Comparison of ENCODE assay signal across 12 mouse cellular contexts in the genomic region with DNA sequence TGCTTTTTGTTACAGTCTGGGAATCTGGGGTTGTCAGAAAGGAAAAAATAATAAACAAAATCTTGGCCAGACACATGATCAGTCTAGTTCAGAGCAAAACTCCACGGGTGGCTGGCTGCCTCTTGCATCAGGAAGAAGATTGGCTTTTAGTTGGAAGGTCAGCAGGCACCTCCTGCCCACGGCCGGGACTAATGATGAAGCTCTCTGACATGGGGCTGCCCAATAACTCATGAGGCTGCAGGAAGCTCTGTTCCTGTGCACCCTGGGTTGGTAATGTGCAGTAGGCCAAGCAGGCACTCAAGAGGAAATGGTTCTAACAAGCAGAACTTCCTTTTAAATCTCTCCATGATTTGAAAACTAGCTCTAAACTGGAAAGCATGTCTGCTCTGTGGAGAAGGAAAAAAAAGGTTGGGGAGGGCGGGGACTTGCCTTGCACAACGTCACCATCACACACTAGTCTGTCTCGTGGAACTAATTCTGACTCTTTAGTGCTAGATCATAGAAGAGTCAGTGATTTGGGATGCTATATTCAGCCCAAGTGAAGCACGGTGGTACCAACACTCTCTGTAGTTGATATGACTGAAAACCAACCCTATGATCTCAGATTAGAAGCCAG.
DNase-seq lines count a peak whose midpoint lies in the region; ATAC-seq and TF ChIP-seq lines count a peak whose summit lies in the region.
"Had no signal": no experiment of that assay in that cellular context is flagged by ENCODE, and none has a peak within 500 bp of the region (broad histone marks: within the 10 kb centered on the region; RNA-seq: fewer than 3 reads in every experiment).

No protein-coding gene starts in this region.

- no peak overlapping the region for H3K9ac ChIP-seq in heart, embryonic 11.5 days (ENCODE audit: low read depth, low read length)
- H3K9ac ChIP-seq in forebrain, embryonic 13.5 days = no peak overlapping the region
- H3K9ac ChIP-seq: hindbrain, embryonic 15.5 days; liver, embryonic 14.5 days had no signal

- H3K4me2 ChIP-seq in heart, embryonic 11.5 days = no peak overlapping the region
- H3K4me2 ChIP-seq in forebrain, embryonic 13.5 days = no peak overlapping the region
- H3K4me2 ChIP-seq: hindbrain, embryonic 15.5 days had no signal

- no peaks in the 10 kb centered on the region; the same call in 1 of the 2 replicates for H3K9me3 ChIP-seq in heart, embryonic 11.5 days (replicated peaks; ENCODE audit: control insufficient read depth, low read length)
- H3K9me3 ChIP-seq in forebrain, embryonic 13.5 days (replicated peaks) = no peaks in the 10 kb centered on the region; the same call in 1 of the 2 replicates
- H3K9me3 ChIP-seq: hindbrain, embryonic 15.5 days had no signal

- no peaks in the 10 kb centered on the region for H3K27me3 ChIP-seq in heart, embryonic 11.5 days (ENCODE audit: control insufficient read depth, insufficient read depth, low read length)
- H3K27me3 ChIP-seq in forebrain, embryonic 13.5 days = no peaks in the 10 kb centered on the region
- H3K27me3 ChIP-seq: hindbrain, embryonic 15.5 days had no signal

- ATAC-seq in heart, embryonic 11.5 days (replicated peaks; ENCODE audit: insufficient number of reproducible peaks, low FRiP score, low TSS enrichment) = no peak
- ATAC-seq in CD4-positive, CD25-positive, alpha-beta regulatory T cell, adult 4 months = no peak
- no peak for ATAC-seq in forebrain, embryonic 13.5 days

- no peak for TF ChIP-seq POLR2A in bone marrow macrophage, adult 2 months (IDR thresholded peaks at IDR 0.05; ENCODE audit: borderline replicate concordance, low read depth, low read length)

- WGBS in heart, embryonic 11.5 days (ENCODE audit: insufficient replicate concordance) = 46% methylated on average over 7 of the region's 7 CpGs
- 78% methylated on average over 7 of the region's 7 CpGs for WGBS in forebrain, embryonic 13.5 days

- no peak overlapping the region for H3K27ac ChIP-seq in heart, embryonic 11.5 days (ENCODE audit: low read depth, low read length)
- H3K27ac ChIP-seq in bone marrow macrophage, adult 2 months (ENCODE audit: insufficient read depth, low read depth, low read length) = 0 out of 2 replicates have a peak overlapping the region, but pooled peaks have one; percentile 4
- no peak overlapping the region for H3K27ac ChIP-seq in forebrain, embryonic 13.5 days
- H3K27ac ChIP-seq: forebrain, embryonic 10.5 days; hindbrain, embryonic 15.5 days; liver, embryonic 14.5 days had no signal

- no peaks in the 10 kb centered on the region for H3K4me1 ChIP-seq in heart, embryonic 11.5 days (ENCODE audit: control insufficient read depth, insufficient read depth, low read length)
- peaks cover 9% of the 10 kb centered on the region for H3K4me1 ChIP-seq in bone marrow macrophage, adult 2 months (ENCODE audit: control insufficient read depth, insufficient read depth, low read length)
- H3K4me1 ChIP-seq in forebrain, embryonic 13.5 days = no peaks in the 10 kb centered on the region

- H3K4me3 ChIP-seq in heart, embryonic 11.5 days (ENCODE audit: low read depth, low read length) = no peak overlapping the region
- no peak overlapping the region for H3K4me3 ChIP-seq in bone marrow macrophage, adult 2 months (ENCODE audit: insufficient read depth, low read length)
- no peak overlapping the region for H3K4me3 ChIP-seq in forebrain, embryonic 13.5 days
- H3K4me3 ChIP-seq: forebrain, embryonic 10.5 days; hindbrain, embryonic 15.5 days had no signal

- peak; percentile 91 for DNase-seq in heart, adult 11 months
- peak; percentile 61 for DNase-seq in kidney, adult 9 months
- DNase-seq in lung, postnatal 25 days (ENCODE audit: low spot score) = peak; percentile 21
- no peak for DNase-seq in thymus, postnatal 4 days
- DNase-seq: cerebellum, adult 2 months had no signal

- TF ChIP-seq CTCF in bone marrow macrophage, adult 2 months (IDR thresholded peaks at IDR 0.05; ENCODE audit: low read depth, low read length) = no peak

- H3K36me3 ChIP-seq in heart, embryonic 11.5 days (ENCODE audit: control insufficient read depth, insufficient read depth, low read length) = no peaks in the 10 kb centered on the region
- no peaks in the 10 kb centered on the region for H3K36me3 ChIP-seq in forebrain, embryonic 13.5 days (ENCODE audit: poor library complexity, severe bottlenecking)
- H3K36me3 ChIP-seq: forebrain, embryonic 10.5 days; hindbrain, embryonic 15.5 days had no signal
